In the genomic region with DNA sequence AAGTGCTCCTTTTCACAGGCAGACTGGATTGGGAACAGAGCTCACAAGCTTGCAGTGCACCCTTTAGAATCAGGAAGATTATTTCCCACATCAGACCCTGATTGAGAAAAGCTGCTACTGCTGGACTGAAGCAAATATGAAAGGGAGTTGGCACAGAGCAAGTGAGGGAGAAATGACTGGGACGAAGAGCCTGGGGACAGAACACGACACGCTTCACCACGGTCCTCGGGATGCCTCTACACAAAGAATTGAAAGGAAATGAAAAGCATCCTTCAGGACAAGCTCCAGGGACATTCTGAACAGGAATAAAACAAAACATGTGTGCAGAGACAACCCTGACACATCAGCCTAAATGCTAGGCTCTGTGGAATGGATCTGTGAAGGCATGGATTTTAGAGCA, we compare ENCODE assay signal across 18 mouse cellular contexts.
"Had no signal": no experiment of that assay in that cellular context is flagged by ENCODE, and none has a peak within 500 bp of the region (broad histone marks: within the 10 kb centered on the region; RNA-seq: fewer than 3 reads in every experiment).

No protein-coding gene starts in this region.

- H3K4me1 ChIP-seq: liver, embryonic 12.5 days; liver, embryonic 15.5 days; midbrain, embryonic 10.5 days had no signal

- H3K9me3 ChIP-seq: limb, embryonic 10.5 days; limb, embryonic 13.5 days; liver, embryonic 12.5 days; liver, embryonic 15.5 days; lung, embryonic 15.5 days; megakaryocyte, embryonic 14.5 days; midbrain, embryonic 10.5 days had no signal

- H3K4me2 ChIP-seq: limb, embryonic 13.5 days; liver, embryonic 12.5 days; liver, embryonic 15.5 days; lung, embryonic 15.5 days had no signal

- H3K27me3 ChIP-seq: limb, embryonic 13.5 days; lung, embryonic 15.5 days had no signal

- H3K36me3 ChIP-seq: limb, embryonic 10.5 days; liver, embryonic 12.5 days; liver, embryonic 15.5 days; lung, embryonic 15.5 days; midbrain, embryonic 10.5 days had no signal

- H3K9ac ChIP-seq: limb, embryonic 13.5 days; liver, embryonic 12.5 days; liver, embryonic 15.5 days; lung, embryonic 15.5 days had no signal

- H3K4me3 ChIP-seq: limb, embryonic 10.5 days; limb, embryonic 13.5 days; liver, embryonic 12.5 days; liver, embryonic 15.5 days; lung, embryonic 15.5 days; megakaryocyte, embryonic 14.5 days; midbrain, embryonic 10.5 days had no signal

- ATAC-seq: liver, embryonic 12.5 days; midbrain, embryonic 16.5 days had no signal

- H3K27ac ChIP-seq: limb, embryonic 10.5 days; limb, embryonic 13.5 days; liver, embryonic 12.5 days; liver, embryonic 15.5 days; lung, embryonic 15.5 days; macrophage; midbrain, embryonic 10.5 days had no signal

- DNase-seq: kidney, adult 18-20 months; kidney, adult 9 months; kidney, postnatal 14 days; kidney, postnatal 4 days; liver; lung, adult 18-20 months; lung, postnatal 14 days; thymus, adult 18-20 months; thymus, postnatal 36 days had no signal
